Mouse (Mus musculus): ENCODE measurements around the gene Fam76a. TPM values are rescaled to one million over a fixed set of nuclear protein-coding genes. Genes with fewer than 3 reads are reported as not detected.

Fam76a gene
- total and polyA plus RNA-seq, 3 experiments, result 10.3 to 11.5 (median 10.8) TPM

GRCm38 (mm10) chr4:132945261-132946046 lies 23.1 kb upstream of the Fam76a start:
- in situ Hi-C loops (cut with MboI; ENCODE audit: low pct_ligation_motif_present, low pct_unique_long_range_greater_than_20kb, low sequenced_read_pairs), result no loop called here

GRCm38 (mm10) chr4:132944776-132945175 lies 22.4 kb upstream of the Fam76a start:
- Histone ChIP-seq H3K79me2 (replicated peaks; ENCODE audit: control insufficient read depth, extremely low read depth, insufficient read depth, poor library complexity, severe bottlenecking) (no peaks in the 10 kb centered on the region), H3K27me3 (replicated peaks) (no peaks in the 10 kb centered on the region), H3K27ac (ENCODE audit: insufficient read depth, low read depth) (no peak overlapping the region), H3K4me3 (replicated peaks in 1 of 3; ENCODE audit: low read depth in 2 of 3, low read length in 2 of 3, poor library complexity in 1 of 3) (no peak overlapping the region), H3K36me3 (replicated peaks in 1 of 2; ENCODE audit: control insufficient read depth in 1 of 2, insufficient read depth in 1 of 2, low read length in 1 of 2) (no peaks in the 10 kb centered on the region), H3K4me2 (ENCODE audit: insufficient read depth, low read depth, poor library complexity, severe bottlenecking) (no peak overlapping the region), H3K9me3 (replicated peaks; ENCODE audit: low read length) (no peaks in the 10 kb centered on the region), H3K9ac (ENCODE audit: insufficient read depth, low read depth) (no peak overlapping the region), H3K4me1 (ENCODE audit: control insufficient read depth in 1 of 2, insufficient read depth in 2 of 2) (peaks cover 15 to 65% of the 10 kb centered on the region in 2 experiments)
- no peak for DNase-seq (ENCODE audit: extremely low read depth)
- dilution Hi-C loops (cut with MboI; ENCODE audit: extremely low pct_ligation_motif_present, extremely low pct_unique_long_range_greater_than_20kb, low sequenced_read_pairs), result no loop called here
- TF ChIP-seq EP300 (IDR thresholded peaks at IDR 0.05; ENCODE audit: low read length) (no peak), MAFK (IDR thresholded peaks at IDR 0.05; ENCODE audit: insufficient replicate concordance, low read length) (no peak), MXI1 (IDR thresholded peaks at IDR 0.05; ENCODE audit: low read depth, low read length) (no peak), POLR2A (IDR thresholded peaks at IDR 0.05; ENCODE audit: low read depth, low read length) (no peak), GABPA (IDR thresholded peaks at IDR 0.05; ENCODE audit: insufficient replicate concordance, low read depth, low read length) (no peak), USF2 (conservative IDR thresholded peaks at IDR 0.05; ENCODE audit: low read depth, low read length) (no peak), JUND (conservative IDR thresholded peaks at IDR 0.05; ENCODE audit: low read depth, low read length) (no peak), POLR2AphosphoS2 (IDR thresholded peaks at IDR 0.05; ENCODE audit: low read depth, low read length) (no peak), ZMIZ1 (IDR thresholded peaks at IDR 0.05; ENCODE audit: low read depth, low read length) (no peak), MEF2A (IDR thresholded peaks at IDR 0.05; ENCODE audit: borderline replicate concordance, low read depth, low read length) (no peak), SIN3A (IDR thresholded peaks at IDR 0.05; ENCODE audit: low read length) (no peak), NRF1 (IDR thresholded peaks at IDR 0.05; ENCODE audit: low read depth, low read length) (no peak), ZKSCAN1 (IDR thresholded peaks at IDR 0.05; ENCODE audit: borderline replicate concordance, low read depth, low read length) (no peak), IRF4 (IDR thresholded peaks at IDR 0.05; ENCODE audit: low read depth, low read length) (no peak)
- in situ Hi-C loops (cut with MboI; ENCODE audit: low pct_ligation_motif_present, low pct_unique_long_range_greater_than_20kb, low sequenced_read_pairs), result no loop called here

More at GRCm38 (mm10) chr4:132945261-132946046, 23.1 kb upstream of the Fam76a start:
- H3K27me3 ChIP-seq (replicated peaks), result no peaks in the 10 kb centered on the region
- H3K4me1 ChIP-seq (ENCODE audit: control insufficient read depth in 1 of 2, insufficient read depth in 2 of 2), result peaks cover 9 to 63% of the 10 kb centered on the region in 2 experiments
- H3K27ac ChIP-seq (ENCODE audit: insufficient read depth, low read depth), result peak overlapping the region; percentile 92
- peak overlapping the region; percentile 63 for H3K9ac ChIP-seq (ENCODE audit: insufficient read depth, low read depth)
- DNase-seq (ENCODE audit: extremely low read depth), result peak; percentile 89
- TF ChIP-seq POLR2AphosphoS2 (IDR thresholded peaks at IDR 0.05; ENCODE audit: low read depth, low read length) (no peak), MEF2A (IDR thresholded peaks at IDR 0.05; ENCODE audit: borderline replicate concordance, low read depth, low read length) (peak; percentile 41; the same call in 1 of the 2 replicates), NRF1 (IDR thresholded peaks at IDR 0.05; ENCODE audit: low read depth, low read length) (0 out of 2 replicates have a peak, but pooled peaks have one; percentile 25), CHD1 (IDR thresholded peaks at IDR 0.05; ENCODE audit: low read depth, low read length) (no peak), KAT2A (IDR thresholded peaks at IDR 0.05; ENCODE audit: insufficient replicate concordance, low read length) (no peak), ZMIZ1 (IDR thresholded peaks at IDR 0.05; ENCODE audit: low read depth, low read length) (no peak), ELF1 (IDR thresholded peaks at IDR 0.05; ENCODE audit: low read depth, low read length) (0 out of 2 replicates have a peak, but pooled peaks have one; percentile 21), USF1 (IDR thresholded peaks at IDR 0.05; ENCODE audit: low read depth, low read length) (no peak), MAX (IDR thresholded peaks at IDR 0.05; ENCODE audit: low read length) (peak; percentile 53), JUND (conservative IDR thresholded peaks at IDR 0.05; ENCODE audit: low read depth, low read length) (peak; percentile 39; the same call in 1 of the 2 replicates), MAFK (IDR thresholded peaks at IDR 0.05; ENCODE audit: insufficient replicate concordance, low read length) (no peak), TBP (conservative IDR thresholded peaks at IDR 0.05; ENCODE audit: low read depth, low read length) (no peak), NELFE (IDR thresholded peaks at IDR 0.05; ENCODE audit: low read depth, low read length) (peak; percentile 50; the same call in 1 of the 2 replicates), MYC (IDR thresholded peaks at IDR 0.05; ENCODE audit: low read depth, low read length) (0 out of 2 replicates have a peak, but pooled peaks have one; percentile 65), PAX5 (IDR thresholded peaks at IDR 0.05; ENCODE audit: low read length) (no peak), E2F4 (IDR thresholded peaks at IDR 0.05; ENCODE audit: insufficient replicate concordance, low read depth, low read length) (0 out of 2 replicates have a peak, but pooled peaks have one; percentile 17), RCOR1 (conservative IDR thresholded peaks at IDR 0.05; ENCODE audit: low read depth, low read length) (0 out of 2 replicates have a peak, but pooled peaks have one; percentile 34), ZC3H11A (IDR thresholded peaks at IDR 0.05; ENCODE audit: low read depth, low read length) (peak; percentile 94), CHD2 (IDR thresholded peaks at IDR 0.05; ENCODE audit: low read length) (no peak), CTCF (conservative IDR thresholded peaks at IDR 0.05 in 1 of 2, IDR thresholded peaks at IDR 0.05 in 1 of 2; ENCODE audit: low read depth in 2 of 2, low read length in 2 of 2) (peak; percentile 91 to 97), IRF4 (IDR thresholded peaks at IDR 0.05; ENCODE audit: low read depth, low read length) (peak; percentile 66; the same call in 1 of the 2 replicates), GABPA (IDR thresholded peaks at IDR 0.05; ENCODE audit: insufficient replicate concordance, low read depth, low read length) (no peak), SMC3 (IDR thresholded peaks at IDR 0.05; ENCODE audit: low read depth, low read length) (peak; percentile 98), ZKSCAN1 (IDR thresholded peaks at IDR 0.05; ENCODE audit: borderline replicate concordance, low read depth, low read length) (no peak), JUN (IDR thresholded peaks at IDR 0.05; ENCODE audit: insufficient read depth, low read depth, low read length) (0 out of 2 replicates have a peak, but pooled peaks have one; percentile 13), BHLHE40 (IDR thresholded peaks at IDR 0.05; ENCODE audit: low read depth, low read length) (no peak), EP300 (IDR thresholded peaks at IDR 0.05; ENCODE audit: low read length) (no peak), SIN3A (IDR thresholded peaks at IDR 0.05; ENCODE audit: low read length) (peak; percentile 74), TCF12 (IDR thresholded peaks at IDR 0.05; ENCODE audit: low read depth, low read length) (no peak), ZNF384 (IDR thresholded peaks at IDR 0.05; ENCODE audit: low read depth, low read length) (no peak), USF2 (conservative IDR thresholded peaks at IDR 0.05; ENCODE audit: low read depth, low read length) (no peak), MAZ (IDR thresholded peaks at IDR 0.05; ENCODE audit: low read depth, low read length) (peak; percentile 87), HCFC1 (IDR thresholded peaks at IDR 0.05; ENCODE audit: low read depth, low read length) (peak; percentile 17; the same call in 1 of the 2 replicates), UBTF (IDR thresholded peaks at IDR 0.05; ENCODE audit: low read depth, low read length) (peak; percentile 40; the same call in 1 of the 2 replicates), MXI1 (IDR thresholded peaks at IDR 0.05; ENCODE audit: low read depth, low read length) (peak; percentile 49; the same call in 1 of the 2 replicates), RAD21 (IDR thresholded peaks at IDR 0.05; ENCODE audit: low read depth, low read length) (peak; percentile 95), ETS1 (conservative IDR thresholded peaks at IDR 0.05; ENCODE audit: low read depth, low read length) (no peak), POLR2A (IDR thresholded peaks at IDR 0.05; ENCODE audit: low read depth, low read length) (no peak)
- peak overlapping the region; percentile 93 for H3K4me2 ChIP-seq (ENCODE audit: insufficient read depth, low read depth, poor library complexity, severe bottlenecking)
- dilution Hi-C loops (cut with MboI; ENCODE audit: extremely low pct_ligation_motif_present, extremely low pct_unique_long_range_greater_than_20kb, low sequenced_read_pairs), result no loop called here
- no peaks in the 10 kb centered on the region for H3K79me2 ChIP-seq (replicated peaks; ENCODE audit: control insufficient read depth, extremely low read depth, insufficient read depth, poor library complexity, severe bottlenecking)
- H3K9me3 ChIP-seq (replicated peaks; ENCODE audit: low read length), result no peaks in the 10 kb centered on the region
- no peaks in the 10 kb centered on the region for H3K36me3 ChIP-seq (replicated peaks in 1 of 2; ENCODE audit: control insufficient read depth in 1 of 2, insufficient read depth in 1 of 2, low read length in 1 of 2)
- peak overlapping the region; percentile 37 to 53 (median 41) for H3K4me3 ChIP-seq (replicated peaks in 1 of 3; ENCODE audit: low read depth in 2 of 3, low read length in 2 of 3, poor library complexity in 1 of 3)

Measured in CH12.LX (cell line).